Mouse (Mus musculus) induced T-regulatory cell, adult 2 months (primary cell): ENCODE measurements around the gene Smim14.

Source experiments
- DNase-seq: peaks from one replicate; pipeline ENCODE4 v3.0.0-alpha.2; 2012; ENCODE audit warnings: low read depth

Gene Smim14

DNA sequence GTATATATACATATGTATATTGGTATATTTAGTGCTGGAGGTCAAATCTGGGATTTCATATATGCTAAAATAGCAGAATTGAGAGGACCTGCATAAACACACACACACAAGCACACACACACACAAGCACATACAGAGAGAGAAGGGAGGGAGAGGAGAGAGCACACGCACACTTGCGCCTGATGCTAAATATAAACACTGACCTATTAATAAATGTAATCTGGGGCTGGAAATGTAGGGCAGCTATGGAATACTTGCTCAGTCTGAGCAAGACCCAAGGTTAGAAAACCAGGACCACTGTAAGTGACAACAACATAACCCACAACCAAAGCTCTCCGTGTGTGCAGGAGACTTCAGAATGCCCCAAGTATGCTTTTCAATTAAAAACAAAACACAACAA is 77.5 kb downstream of the Smim14 start:
- no peak for DNase-seq

- no peak for DNase-seq
Measured at GRCm38 (mm10) chr5:65457846-65458245, 79.1 kb downstream of the Smim14 start.

DNA sequence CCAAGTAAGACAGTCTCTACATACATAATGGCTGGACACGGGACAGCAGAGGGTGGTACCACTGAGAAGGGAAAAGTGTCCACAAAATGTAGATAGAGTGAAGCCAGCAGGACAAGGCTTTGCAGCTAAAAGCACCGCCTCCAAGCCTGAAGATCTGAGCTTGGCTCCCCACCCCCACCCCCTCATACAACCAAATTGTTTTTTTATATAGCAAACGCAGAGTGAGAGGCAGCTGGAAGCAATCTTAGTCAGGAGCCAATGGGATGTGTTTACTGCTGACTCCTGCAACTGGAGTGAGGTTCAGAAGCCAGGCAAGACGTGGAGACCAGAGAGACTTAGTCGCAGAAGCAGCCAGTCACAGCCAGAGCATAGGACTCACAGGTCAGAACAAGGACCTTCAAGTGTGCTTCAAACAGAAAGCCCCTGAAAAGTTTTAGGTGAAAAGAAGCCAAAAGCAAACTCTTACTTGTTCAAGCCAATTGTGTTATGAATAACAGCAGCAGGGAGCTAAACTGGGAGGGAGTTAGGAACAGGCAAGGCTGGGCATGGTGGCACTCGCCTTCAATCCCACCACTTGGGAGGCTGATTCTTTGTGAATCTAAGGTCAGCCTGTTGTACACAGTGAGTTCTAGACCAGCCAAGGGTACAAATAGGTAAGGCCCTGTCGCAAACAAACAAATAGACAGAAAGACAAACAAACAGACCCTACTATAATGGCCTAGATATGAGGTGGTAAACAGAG is 79.7 kb downstream of the Smim14 start:
- DNase-seq, result no peak

DNA sequence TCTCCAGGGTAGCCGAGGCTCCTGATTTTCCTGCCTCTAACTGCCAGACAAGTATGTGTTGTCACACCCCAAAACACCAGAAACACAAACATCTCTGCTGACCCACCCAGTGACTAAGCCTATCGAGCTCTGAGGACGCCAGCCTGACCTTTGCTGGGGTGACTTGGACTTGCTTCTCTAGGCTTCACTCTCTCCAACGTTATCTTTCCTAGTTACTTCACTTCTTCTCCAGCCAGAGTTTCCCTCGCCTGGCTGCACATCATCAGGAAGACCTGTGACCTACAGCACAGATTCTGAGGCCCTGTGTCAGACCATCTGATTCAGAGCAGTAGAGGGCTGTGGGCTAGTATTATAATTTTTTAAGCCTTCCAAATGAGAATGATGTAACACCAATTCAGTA is 82.2 kb downstream of the Smim14 start:
- DNase-seq, result no peak

DNA sequence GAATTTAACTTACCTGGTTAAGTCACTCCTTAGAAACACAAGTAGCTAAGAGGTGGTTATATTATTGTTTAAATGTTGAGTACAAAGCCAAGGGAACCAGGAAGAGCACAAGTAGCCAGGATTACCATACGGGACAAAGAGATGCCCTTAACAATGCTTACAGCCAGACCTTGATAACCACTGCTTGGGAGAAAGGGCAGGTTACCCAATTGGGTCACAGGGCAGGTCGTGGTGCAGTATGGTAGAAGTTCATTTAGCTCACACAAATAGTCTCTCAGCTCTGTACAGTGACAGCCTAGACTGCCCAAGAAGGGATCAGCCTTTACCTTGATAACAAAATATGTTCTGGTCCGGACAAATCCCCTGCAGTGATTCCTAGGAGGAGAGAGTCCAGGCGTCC is 88.0 kb downstream of the Smim14 start:
- DNase-seq, result no peak

DNA sequence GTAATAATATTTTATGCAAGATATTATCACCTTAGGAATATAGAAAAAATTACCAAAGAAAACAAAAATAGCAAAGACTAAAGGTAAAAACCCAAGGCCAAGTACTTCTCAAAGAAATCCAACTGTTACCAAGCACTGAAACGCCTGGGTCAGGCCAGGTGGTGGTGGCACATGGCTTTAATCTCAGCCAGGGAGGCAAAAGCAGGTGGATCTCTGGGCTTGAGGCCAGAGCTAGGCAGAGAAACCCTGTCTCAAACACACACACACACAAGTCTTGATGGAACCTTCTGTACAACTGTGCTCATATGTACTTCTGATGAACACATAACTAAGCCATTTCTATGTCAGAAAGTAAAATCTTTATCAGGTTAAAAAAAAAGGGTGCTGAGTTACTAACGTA is 89.2 kb downstream of the Smim14 start:
- no peak for DNase-seq

DNA sequence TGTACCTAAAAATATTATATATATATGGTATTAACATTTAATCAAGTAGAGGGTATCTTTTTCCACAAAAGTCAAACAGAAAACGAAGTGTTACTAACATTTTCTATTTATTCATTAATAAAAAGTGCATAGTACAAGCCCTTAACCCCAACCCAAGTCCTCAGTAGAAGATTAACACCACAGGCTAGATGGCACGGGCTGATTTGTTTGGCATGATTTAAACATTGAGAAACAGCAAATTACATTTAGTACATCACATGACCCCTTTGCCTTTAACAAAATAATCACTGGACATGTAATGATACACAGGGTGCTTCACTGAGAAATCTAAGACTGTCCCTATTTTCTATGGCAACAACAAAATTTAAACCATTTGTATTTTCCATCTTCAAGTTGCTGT is 90.2 kb downstream of the Smim14 start:
- no peak for DNase-seq

- no peak for DNase-seq
Measured at GRCm38 (mm10) chr5:65444981-65445380, 92.0 kb downstream of the Smim14 start.

DNA sequence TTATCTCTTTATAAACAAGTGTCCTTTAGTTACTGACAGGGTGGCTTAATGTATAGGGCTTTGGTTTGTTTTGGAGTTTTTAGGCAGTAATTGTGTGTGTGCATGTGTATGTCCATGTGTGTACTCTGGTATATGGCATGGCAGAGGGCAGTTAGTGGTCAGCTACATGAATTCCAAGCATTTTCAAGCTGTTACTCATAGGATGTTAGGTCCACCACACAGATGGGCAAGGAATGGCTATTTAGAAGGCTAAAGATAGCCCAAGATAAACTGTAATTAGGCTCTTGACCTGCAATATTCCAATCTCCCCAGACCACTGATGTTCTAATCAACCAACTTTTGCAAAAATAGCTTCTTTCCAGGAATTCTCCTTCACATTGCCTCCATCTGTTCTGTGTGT is 98.9 kb downstream of the Smim14 start:
- no peak for DNase-seq

DNA sequence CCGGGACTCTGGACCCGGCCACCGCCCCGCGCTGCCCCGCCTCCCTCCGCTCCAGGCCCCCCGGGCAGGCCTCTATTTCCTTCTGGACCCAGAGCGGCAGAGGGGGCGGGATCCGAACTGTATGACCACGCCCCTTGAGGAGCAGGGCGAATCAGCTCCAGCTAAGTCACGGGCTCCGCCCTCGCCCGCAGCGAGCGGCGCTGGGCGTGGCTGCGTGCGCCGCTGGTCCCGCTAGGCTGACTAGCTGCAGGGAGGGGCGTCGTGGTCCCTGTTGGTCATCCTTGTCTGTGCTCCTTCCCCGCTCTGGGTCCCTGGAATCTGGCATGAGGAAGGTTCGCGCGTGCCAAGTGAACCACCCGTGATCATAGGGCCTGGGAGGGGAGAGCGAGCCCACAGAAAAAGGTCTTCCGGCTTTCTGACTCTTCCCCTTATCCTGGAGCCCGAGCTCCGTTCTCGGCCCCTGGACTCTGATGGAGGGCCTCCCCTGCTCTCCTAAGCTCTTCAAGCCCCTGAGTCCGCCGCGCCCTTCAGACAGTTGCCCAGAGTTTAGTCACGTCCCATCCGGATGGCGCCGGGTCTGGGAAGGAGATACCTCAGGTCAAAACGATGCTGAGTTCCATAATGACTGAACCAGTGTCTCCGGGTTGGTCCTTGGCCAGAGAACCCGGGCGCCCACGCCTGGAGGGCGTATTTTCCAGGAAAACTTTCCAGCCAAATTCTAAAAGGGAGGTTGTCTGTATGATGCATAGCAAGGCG is 101.0 kb downstream of the Smim14 start, which contains the start of gene Ugdh:
Ugdh (minus strand) TSS at position 144 of the 756 bp plus-strand sequence.
- DNase-seq, result peak; percentile 98

DNA sequence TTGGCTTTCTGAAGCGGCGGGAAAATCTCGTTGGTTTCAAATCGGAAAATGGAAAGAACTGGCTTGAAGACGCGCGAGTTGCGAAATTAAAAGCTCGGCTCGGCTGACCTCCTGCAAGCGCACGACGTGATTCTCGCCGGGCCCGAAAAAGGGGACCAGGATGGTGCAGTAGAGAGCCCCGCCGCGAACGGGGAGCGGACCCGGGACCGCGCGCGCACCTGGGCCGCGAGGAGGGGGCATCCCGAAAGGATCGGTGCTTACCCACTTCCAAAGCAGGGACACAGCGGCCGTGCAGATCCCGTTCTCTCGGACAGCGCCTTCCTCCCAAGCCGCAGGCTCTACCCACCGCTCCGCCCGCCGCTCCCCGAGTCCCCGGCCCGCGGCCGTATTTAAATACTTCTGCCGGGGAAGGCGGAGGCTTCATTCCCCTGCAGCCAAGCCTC is 101.6 kb downstream of the Smim14 start:
- DNase-seq, result no peak

- peak; percentile 43 for DNase-seq
Measured at GRCm38 (mm10) chr5:65434471-65435362, 102.3 kb downstream of the Smim14 start.

GRCm38 (mm10) chr5:65429441-65429840 is 107.5 kb downstream of the Smim14 start:
- DNase-seq, result no peak

DNA sequence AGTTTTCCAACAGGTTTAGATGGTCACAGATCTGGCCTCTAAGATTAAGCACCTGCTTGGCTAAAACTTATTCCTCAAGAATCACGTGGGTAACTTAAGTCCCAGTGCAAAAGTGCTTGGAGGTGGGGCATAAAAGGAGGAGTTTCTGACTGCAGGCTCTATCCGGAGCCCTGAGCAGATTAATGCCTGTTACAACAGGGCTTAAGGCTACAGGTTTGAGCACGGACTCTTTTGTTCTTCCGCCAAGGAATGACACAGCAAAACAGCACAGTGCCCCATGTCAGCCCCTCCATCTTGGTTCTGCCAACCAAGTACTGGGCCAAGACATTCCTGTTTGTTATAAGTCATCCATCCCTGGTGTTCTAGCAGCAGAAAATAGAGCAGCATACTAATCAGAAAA is 108.7 kb downstream of the Smim14 start:
- DNase-seq, result no peak

- DNase-seq, result no peak
Measured at GRCm38 (mm10) chr5:65425251-65425650, 111.7 kb downstream of the Smim14 start.

DNA sequence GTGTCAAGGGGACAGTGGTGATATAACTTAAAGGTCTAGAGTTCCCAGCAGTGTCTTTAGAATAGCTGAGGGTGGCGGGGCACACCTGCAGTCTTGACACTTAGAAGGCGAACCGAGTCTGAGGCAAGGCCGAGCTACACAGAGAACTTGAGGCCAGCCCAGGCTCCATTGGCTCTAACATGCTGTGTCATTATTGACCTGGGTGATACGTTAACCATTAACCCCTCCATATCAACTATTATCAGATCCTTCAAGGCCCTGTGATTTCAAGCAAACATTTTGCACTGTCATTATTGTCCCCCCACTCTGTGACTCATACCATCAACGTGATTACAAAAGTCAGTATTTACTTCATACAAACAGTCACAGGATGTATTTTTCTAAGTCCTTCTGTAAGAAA is 112.8 kb downstream of the Smim14 start:
- no peak for DNase-seq

GRCm38 (mm10) chr5:65422803-65423202 is 114.2 kb downstream of the Smim14 start:
- DNase-seq, result no peak

DNA sequence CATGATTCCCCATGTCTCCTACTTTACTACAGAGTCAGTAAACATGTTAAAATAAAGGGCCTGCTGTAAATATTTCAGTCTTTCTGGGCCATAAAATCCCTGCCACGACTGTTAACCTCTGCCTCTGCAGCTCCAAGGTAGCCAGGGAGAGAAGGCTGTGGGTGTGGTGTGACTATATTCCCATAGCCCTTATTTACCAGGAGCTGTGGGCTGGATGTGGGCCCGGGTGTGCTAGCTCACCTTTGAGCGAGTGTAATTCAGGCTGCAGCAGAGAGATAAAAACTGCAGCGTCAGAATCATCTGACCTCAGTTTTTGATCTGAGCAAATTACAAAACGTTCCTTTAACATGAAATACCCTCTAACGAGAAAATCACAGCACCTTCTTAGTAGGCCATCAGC is 116.2 kb downstream of the Smim14 start:
- no peak for DNase-seq

DNA sequence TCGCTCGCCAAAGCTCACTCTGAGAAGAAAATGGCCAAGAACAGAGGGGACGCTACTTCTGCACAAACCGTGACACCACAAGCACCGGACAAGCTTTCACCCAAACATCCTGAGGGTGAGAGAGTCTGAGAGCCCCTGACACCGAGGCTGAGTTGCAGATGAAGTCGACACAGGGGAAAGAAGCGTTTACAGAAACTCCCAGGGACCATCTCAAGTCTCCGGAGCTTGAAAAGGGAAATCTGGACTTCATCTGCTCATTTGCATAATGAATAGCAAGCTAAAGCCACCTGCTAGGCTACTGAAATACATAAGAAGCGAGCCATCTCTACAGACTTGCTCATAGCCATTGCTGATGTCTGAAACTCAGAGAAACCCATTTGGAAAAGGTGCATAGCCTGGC is 117.8 kb downstream of the Smim14 start:
- DNase-seq, result no peak

DNA sequence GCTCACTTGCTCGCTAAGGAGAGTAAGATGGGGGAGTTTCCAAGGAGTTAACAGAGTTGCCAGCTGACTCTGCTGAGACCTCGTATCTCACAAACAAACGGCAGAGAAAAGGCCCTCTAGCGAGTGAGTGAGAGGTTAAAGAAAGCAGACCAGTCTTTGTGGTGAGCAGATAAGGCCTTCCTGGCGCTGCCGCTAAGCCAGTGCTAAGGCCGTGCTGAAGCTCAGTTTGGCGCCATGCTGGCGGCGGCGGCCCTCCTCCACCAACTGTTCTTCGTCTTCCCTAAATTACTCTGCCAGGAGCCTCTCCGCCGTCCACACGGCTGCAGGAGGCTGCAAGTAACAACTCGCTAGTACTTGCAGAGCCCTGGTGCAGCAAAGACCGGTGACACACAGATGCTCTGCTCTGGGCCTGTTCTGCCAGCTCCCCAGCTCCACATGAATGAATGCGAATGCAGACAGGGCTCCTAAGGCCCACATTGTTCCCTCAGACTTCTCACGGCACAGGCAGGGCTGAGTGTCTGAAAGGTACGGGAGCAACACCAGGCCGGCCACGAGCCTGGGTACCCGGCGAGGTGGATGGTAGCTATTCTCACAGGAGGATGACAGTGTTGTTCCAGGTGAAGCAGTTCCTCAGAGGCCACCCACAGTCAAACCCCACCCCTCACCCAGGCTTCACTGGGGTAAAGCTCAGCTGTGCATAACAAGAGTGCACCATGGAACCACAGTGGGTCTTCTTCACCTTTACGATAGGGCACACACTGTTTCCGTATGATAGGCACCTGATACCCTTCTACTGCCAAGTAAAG is 121.1 kb downstream of the Smim14 start:
- DNase-seq, result no peak

DNA sequence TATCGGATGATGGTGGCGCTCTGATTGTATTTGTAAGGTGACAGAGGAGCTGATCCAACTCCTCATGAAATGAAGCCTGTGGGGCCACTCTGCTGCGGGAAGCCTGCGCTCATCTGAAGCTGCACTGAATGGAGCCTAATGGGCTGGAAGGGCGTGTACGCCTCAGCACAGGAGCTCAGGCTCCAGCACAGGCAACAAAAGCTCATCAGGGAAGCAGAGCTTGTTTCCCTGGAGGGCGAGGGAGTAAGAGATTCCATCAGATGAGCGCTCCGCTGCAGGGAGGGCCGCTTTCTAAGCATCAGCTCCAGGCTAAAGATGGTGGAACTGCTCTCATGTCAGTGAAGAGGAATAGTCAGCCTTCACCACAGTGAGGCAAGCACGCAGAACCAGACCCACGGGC is 129.0 kb downstream of the Smim14 start:
- DNase-seq, result no peak
